Comparison of ENCODE assay signal across 22 mouse cellular contexts in the genomic region with DNA sequence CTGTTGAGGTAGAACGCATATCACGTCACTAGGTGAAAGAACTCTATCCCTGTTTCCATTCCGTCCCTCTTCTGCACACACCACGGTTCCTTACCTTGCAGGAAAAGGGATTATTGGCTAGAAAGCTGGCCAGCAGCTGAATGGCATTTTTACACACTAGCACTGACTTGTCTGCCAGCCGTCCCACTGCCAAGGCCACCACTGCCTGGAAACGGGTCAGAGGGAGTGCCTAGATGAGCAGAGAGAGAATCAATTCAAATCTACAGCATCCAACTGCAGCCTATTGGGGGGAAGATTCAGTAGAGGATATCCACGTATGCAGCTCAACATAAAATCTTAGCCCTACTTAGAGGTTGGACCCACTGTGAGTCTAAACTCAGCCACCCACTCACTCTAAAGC. TPM values are rescaled to one million over a fixed set of nuclear protein-coding genes. Genes with fewer than 3 reads are reported as not detected.
DNase-seq lines count a peak whose midpoint lies in the region; ATAC-seq lines count a peak whose summit lies in the region.
"Had no signal": no experiment of that assay in that cellular context is flagged by ENCODE, and none has a peak within 500 bp of the region (broad histone marks: within the 10 kb centered on the region; RNA-seq: fewer than 3 reads in every experiment).

No protein-coding gene starts in this region.

- ATAC-seq in forebrain, embryonic 11.5 days (replicated peaks; ENCODE audit: low FRiP score), result no peak
- no peak for ATAC-seq in forebrain, embryonic 13.5 days
- ATAC-seq: forebrain, embryonic 14.5 days; forebrain, embryonic 16.5 days had no signal

- H3K4me1 ChIP-seq in forebrain, embryonic 11.5 days (replicated peaks; ENCODE audit: control insufficient read depth, insufficient read depth, low read length), result no peaks in the 10 kb centered on the region
- H3K4me1 ChIP-seq in forebrain, embryonic 13.5 days, result no peaks in the 10 kb centered on the region
- H3K4me1 ChIP-seq: embryonic facial prominence, embryonic 13.5 days; embryonic facial prominence, embryonic 15.5 days; forebrain, embryonic 10.5 days had no signal

- no peak overlapping the region for H3K4me3 ChIP-seq in forebrain, embryonic 11.5 days (ENCODE audit: low read depth, low read length)
- no peak overlapping the region for H3K4me3 ChIP-seq in forebrain, embryonic 13.5 days
- H3K4me3 ChIP-seq: embryonic facial prominence, embryonic 13.5 days; embryonic facial prominence, embryonic 15.5 days; erythroblast, embryonic 14.5 days; forebrain, embryonic 10.5 days; gastrocnemius, adult 2 months had no signal

- no peak overlapping the region for H3K4me2 ChIP-seq in forebrain, embryonic 11.5 days (ENCODE audit: low read depth, low read length, severe bottlenecking)
- no peak overlapping the region for H3K4me2 ChIP-seq in forebrain, embryonic 13.5 days
- H3K4me2 ChIP-seq: embryonic facial prominence, embryonic 13.5 days; embryonic facial prominence, embryonic 15.5 days had no signal

- peak; percentile 71 for DNase-seq in adrenal gland, adult 2 months
- no peak for DNase-seq in adrenal gland, postnatal 4 days (ENCODE audit: low spot score in 2 of 2)
- DNase-seq in forebrain, embryonic 11.5 days (ENCODE audit: low spot score), result peak; percentile 34
- peak; percentile 69 for DNase-seq in adrenal gland, postnatal 14 days
- peak; percentile 71 to 78 for DNase-seq in adrenal gland, postnatal 36 days
- DNase-seq in layer of hippocampus, adult 9-10 months (ENCODE audit: low spot score), result no peak
- no peak for DNase-seq in lung, postnatal 36 days
- DNase-seq: cerebellum, adult 11 months; cerebellum, adult 18-20 months; cerebellum, adult 8-10 months; cerebellum, adult 9-11 months; cerebellum, postnatal 14 days; cerebellum, postnatal 36 days; embryo, embryonic 11 days; gastrocnemius, adult 2 months had no signal

- H3K27me3 ChIP-seq in forebrain, embryonic 11.5 days (ENCODE audit: control insufficient read depth, insufficient read depth, low read length), result no peaks in the 10 kb centered on the region
- H3K27me3 ChIP-seq in forebrain, embryonic 13.5 days, result no peaks in the 10 kb centered on the region
- H3K27me3 ChIP-seq: embryonic facial prominence, embryonic 13.5 days; embryonic facial prominence, embryonic 15.5 days had no signal

- WGBS in forebrain, embryonic 11.5 days, result 93% methylated on average over 7 of the region's 7 CpGs
- 92% methylated on average over 7 of the region's 7 CpGs for WGBS in forebrain, embryonic 13.5 days

- H3K9ac ChIP-seq in forebrain, embryonic 11.5 days (ENCODE audit: low read length), result no peak overlapping the region
- no peak overlapping the region for H3K9ac ChIP-seq in forebrain, embryonic 13.5 days
- H3K9ac ChIP-seq: embryonic facial prominence, embryonic 13.5 days; embryonic facial prominence, embryonic 15.5 days had no signal

- H3K9me3 ChIP-seq in forebrain, embryonic 11.5 days (ENCODE audit: control insufficient read depth, low read length), result no peaks in the 10 kb centered on the region
- H3K9me3 ChIP-seq in forebrain, embryonic 13.5 days (replicated peaks), result no peaks in the 10 kb centered on the region
- H3K9me3 ChIP-seq: embryonic facial prominence, embryonic 13.5 days; embryonic facial prominence, embryonic 15.5 days; forebrain, embryonic 10.5 days had no signal

- H3K27ac ChIP-seq in forebrain, embryonic 11.5 days (ENCODE audit: low read depth, low read length), result no peak overlapping the region
- no peak overlapping the region for H3K27ac ChIP-seq in forebrain, embryonic 13.5 days
- H3K27ac ChIP-seq: embryonic facial prominence, embryonic 13.5 days; embryonic facial prominence, embryonic 15.5 days; forebrain, embryonic 10.5 days; gastrocnemius, adult 2 months had no signal

- H3K36me3 ChIP-seq in forebrain, embryonic 11.5 days (ENCODE audit: control insufficient read depth, insufficient read depth, low read length), result peaks cover 59% of the 10 kb centered on the region
- H3K36me3 ChIP-seq in forebrain, embryonic 13.5 days (ENCODE audit: poor library complexity, severe bottlenecking), result peaks cover 99% of the 10 kb centered on the region

RNA-seq across cellular contexts. Expression of a gene that starts 11.9 kb away (rescaled TPM):
- 10 to 100 TPM; 20.4 to 25.5 TPM for total RNA-seq in adrenal gland, adult 2 months (2021)
- 25.2 and 28.7 TPM in 2 replicates for polyA plus RNA-seq in adrenal gland, adult 2 months (2012; rRNA removed)
- total RNA-seq in adrenal gland, postnatal 4 days (2021), result 100 to 1,000 TPM in 1 of 2 experiments, 10 to 100 TPM in 1; 95.5 to 107 TPM
- polyA plus RNA-seq in forebrain, embryonic 11.5 days (2014; fragmentation: Nextera tagmentation; extraction: Ambion mirVana), result 225 and 271 TPM in 2 replicates
- 146 and 153 TPM in 2 replicates for polyA plus RNA-seq in forebrain, embryonic 13.5 days (2015; fragmentation: Nextera tagmentation; extraction: Ambion mirVana)
- total RNA-seq in adrenal gland, postnatal 14 days (2021), result 43.2 and 45.2 TPM in 2 replicates
- total RNA-seq in adrenal gland, postnatal 36 days (2021), result 10 to 100 TPM; 18.5 to 25.6 TPM

RNA-seq across cellular contexts. Expression of a gene that starts 12.0 kb away (rescaled TPM):
- 100 to 1,000 TPM; 162 to 208 TPM for total RNA-seq in adrenal gland, adult 2 months (2021)
- 44.2 and 45.1 TPM in 2 replicates for polyA plus RNA-seq in adrenal gland, adult 2 months (2012; rRNA removed)
- total RNA-seq in adrenal gland, postnatal 4 days (2021), result 100 to 1,000 TPM; 155 to 168 TPM
- 195 and 197 TPM in 2 replicates for polyA plus RNA-seq in forebrain, embryonic 11.5 days (2014; fragmentation: Nextera tagmentation; extraction: Ambion mirVana)
- polyA plus RNA-seq in forebrain, embryonic 13.5 days (2015; fragmentation: Nextera tagmentation; extraction: Ambion mirVana), result 193 and 202 TPM in 2 replicates
- 222 and 232 TPM in 2 replicates for total RNA-seq in adrenal gland, postnatal 14 days (2021)
- 100 to 1,000 TPM; 176 to 205 TPM for total RNA-seq in adrenal gland, postnatal 36 days (2021)

RNA-seq across cellular contexts. Expression of a gene that starts 13.3 kb away (rescaled TPM):
- total RNA-seq in adrenal gland, adult 2 months (2021), result 1,000 to 10,000 TPM; 2,613 to 2,674 TPM
- 2,736 and 3,470 TPM in 2 replicates for polyA plus RNA-seq in adrenal gland, adult 2 months (2012; rRNA removed)
- 1,000 to 10,000 TPM; 1,146 to 1,218 TPM for total RNA-seq in adrenal gland, postnatal 4 days (2021)
- 2,700 and 2,872 TPM in 2 replicates for polyA plus RNA-seq in forebrain, embryonic 11.5 days (2014; fragmentation: Nextera tagmentation; extraction: Ambion mirVana)
- 1,974 and 2,008 TPM in 2 replicates for polyA plus RNA-seq in forebrain, embryonic 13.5 days (2015; fragmentation: Nextera tagmentation; extraction: Ambion mirVana)
- total RNA-seq in adrenal gland, postnatal 14 days (2021), result 1,705 and 1,924 TPM in 2 replicates
- total RNA-seq in adrenal gland, postnatal 36 days (2021), result 1,000 to 10,000 TPM; 2,066 to 3,178 TPM

RNA-seq across cellular contexts. Expression of a gene that starts 34.6 kb away (rescaled TPM):
- 10 to 100 TPM; 13.8 to 21.4 TPM for total RNA-seq in adrenal gland, adult 2 months (2021)
- 73.1 and 80.0 TPM in 2 replicates for polyA plus RNA-seq in adrenal gland, adult 2 months (2012; rRNA removed)
- 10 to 100 TPM; 42.7 to 49.9 TPM for total RNA-seq in adrenal gland, postnatal 4 days (2021)
- polyA plus RNA-seq in forebrain, embryonic 11.5 days (2014; fragmentation: Nextera tagmentation; extraction: Ambion mirVana), result 10.5 and 12.3 TPM in 2 replicates
- polyA plus RNA-seq in forebrain, embryonic 13.5 days (2015; fragmentation: Nextera tagmentation; extraction: Ambion mirVana), result 11.9 and 14.4 TPM in 2 replicates
- 18.6 and 25.0 TPM in 2 replicates for total RNA-seq in adrenal gland, postnatal 14 days (2021)
- total RNA-seq in adrenal gland, postnatal 36 days (2021), result 10 to 100 TPM; 18.4 to 21.8 TPM

RNA-seq across cellular contexts. Expression of a gene that starts 35.8 kb away (rescaled TPM):
- total RNA-seq in adrenal gland, adult 2 months (2021), result 10 to 100 TPM; 35.7 to 39.7 TPM
- 46.2 and 47.0 TPM in 2 replicates for polyA plus RNA-seq in adrenal gland, adult 2 months (2012; rRNA removed)
- 10 to 100 TPM; 42.5 to 44.0 TPM for total RNA-seq in adrenal gland, postnatal 4 days (2021)
- polyA plus RNA-seq in forebrain, embryonic 11.5 days (2014; fragmentation: Nextera tagmentation; extraction: Ambion mirVana), result 1.9 and 2.1 TPM in 2 replicates
- 5.4 and 6.3 TPM in 2 replicates for polyA plus RNA-seq in forebrain, embryonic 13.5 days (2015; fragmentation: Nextera tagmentation; extraction: Ambion mirVana)
- 31.8 and 42.6 TPM in 2 replicates for total RNA-seq in adrenal gland, postnatal 14 days (2021)
- 10 to 100 TPM; 34.4 to 40.2 TPM for total RNA-seq in adrenal gland, postnatal 36 days (2021)

Comparison
In these comparisons a context has a peak if more than half of its experiments do, and no peak if none do; other contexts are left out.
1. DNase-seq: peak in adrenal gland, adult 2 months (single experiment), forebrain, embryonic 11.5 days (single experiment), adrenal gland, postnatal 14 days (single experiment) and adrenal gland, postnatal 36 days (2 of 2); none in adrenal gland, postnatal 4 days (0 of 2), layer of hippocampus, adult 9-10 months (single experiment) and lung, postnatal 36 days (single experiment).